Mouse (Mus musculus): ENCODE results near the gene Zfp84.

Zfp84 gene

DNA sequence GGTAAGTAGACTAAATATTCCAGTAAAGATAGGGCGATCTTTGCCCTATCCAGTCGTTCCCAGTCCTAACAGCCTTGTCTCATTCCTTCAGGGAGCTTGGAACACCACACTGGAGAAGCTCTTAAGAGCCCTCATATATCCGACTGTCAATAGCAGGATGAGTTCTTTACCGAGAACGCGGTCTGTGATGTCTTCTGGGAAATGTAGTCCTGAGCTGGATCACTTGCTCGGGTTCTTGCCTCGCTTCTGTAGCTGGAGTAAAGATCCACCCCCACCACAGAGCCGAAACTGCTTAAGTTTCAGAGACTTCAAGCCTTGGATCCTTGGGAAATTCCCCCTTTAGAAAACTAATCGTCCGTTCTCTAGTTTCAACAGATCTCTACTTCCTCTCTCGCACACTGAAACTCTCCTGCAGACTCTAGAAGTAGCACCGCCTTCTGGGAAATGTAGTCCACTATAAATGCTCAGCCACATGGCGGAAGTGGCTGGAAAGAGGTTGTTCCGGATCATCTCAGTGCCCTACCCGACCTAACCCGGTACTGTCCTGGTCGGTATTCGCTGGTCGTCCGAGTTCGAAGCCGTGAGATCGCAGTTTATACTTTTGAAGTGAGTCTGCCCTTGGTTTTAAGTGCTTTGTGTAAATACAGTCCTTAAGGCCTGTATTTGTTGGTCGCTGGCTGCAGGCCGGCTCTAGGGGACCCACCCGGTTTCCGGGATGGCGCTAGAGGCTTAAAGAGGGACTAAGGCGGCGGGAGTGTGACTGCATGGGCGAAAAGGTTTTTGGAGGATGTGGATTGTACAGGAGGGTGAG is at the start of gene Zfp84:
Zfp84 (plus strand) TSS at position 463 of the 811 bp plus-strand sequence.
- DNase-seq (ENCODE audit: low read depth, low spot score): peak; percentile 95

DNA sequence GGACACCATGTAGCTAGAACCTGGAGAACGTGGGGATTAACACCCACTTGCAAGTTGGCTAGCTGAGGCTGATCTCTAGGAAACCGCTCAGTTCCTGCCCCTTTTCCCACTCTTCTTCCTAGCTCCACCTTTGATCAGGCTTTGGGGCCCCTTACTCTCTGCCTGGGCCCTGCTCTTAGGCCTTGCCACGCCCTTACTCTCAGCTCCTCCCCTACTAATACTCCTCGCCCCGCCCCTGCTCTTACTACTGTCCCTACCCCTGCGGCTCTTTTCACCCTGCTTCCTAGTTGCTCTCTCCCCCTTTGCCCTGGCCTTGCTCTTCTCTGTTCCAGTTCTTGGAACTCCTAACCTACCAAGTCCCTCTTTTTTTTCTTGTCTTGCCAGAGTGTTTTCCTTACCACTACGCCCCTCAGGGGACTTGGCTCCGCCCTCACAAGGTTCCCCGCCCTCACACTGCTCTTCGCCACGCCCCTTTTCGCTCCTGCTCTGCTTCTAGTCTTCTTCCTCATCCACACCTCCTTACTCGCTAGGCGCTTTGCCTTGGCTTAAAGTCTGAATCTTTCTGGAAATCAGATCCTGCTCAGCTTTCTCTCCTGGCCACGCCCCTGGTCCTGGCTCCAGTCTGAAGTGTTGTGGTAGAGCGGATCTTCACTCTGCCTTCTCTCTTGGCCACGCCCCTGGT is 42.8 kb upstream of the Zfp84 start:
- DNase-seq (ENCODE audit: low read depth, low spot score): peak; percentile 62

DNA sequence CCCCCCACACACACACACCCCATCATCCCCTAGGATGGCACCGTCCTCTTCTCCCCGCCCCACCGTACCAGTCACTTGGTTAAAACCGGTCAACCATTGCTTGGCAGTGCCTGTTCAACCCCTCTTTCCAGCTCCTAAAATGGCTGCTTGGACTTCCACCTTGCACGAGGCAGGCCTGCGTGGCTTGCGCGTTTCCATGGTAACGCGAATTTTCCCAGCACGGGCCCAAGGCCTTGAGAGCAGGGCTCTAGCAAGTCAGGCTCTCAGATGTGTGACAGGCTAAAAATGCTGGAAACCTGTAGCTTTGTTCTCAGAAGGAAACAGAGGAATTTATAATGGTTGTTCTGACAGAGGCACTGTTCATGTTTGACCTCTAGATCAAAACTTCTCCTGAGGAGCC is 41.5 kb upstream of the Zfp84 start, which contains the start of gene Catsperg2:
Catsperg2 (minus strand) TSS at position 173 of the 400 bp plus-strand sequence.
- DNase-seq (ENCODE audit: low read depth, low spot score): peak; percentile 74

DNA sequence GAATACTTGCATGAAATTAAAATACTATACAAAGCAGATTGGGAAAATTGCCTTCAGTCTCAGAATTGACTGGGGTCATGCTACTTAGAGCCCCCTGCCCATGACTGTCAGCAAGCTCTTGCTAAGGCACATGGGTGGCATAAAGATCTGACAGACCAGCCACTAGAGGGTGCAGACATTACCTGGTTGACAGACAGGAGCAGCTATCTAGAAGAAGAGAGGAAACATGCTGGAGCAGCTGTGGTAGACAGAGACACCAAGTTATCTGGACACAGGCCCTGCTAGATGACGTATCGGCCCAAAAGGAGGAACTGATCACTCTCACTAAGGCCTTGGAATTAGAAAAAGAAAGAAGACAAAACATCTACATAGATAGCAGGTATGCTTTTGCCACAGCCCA is 40.3 kb upstream of the Zfp84 start:
- peak; percentile 16 for DNase-seq (ENCODE audit: low read depth, low spot score)

DNA sequence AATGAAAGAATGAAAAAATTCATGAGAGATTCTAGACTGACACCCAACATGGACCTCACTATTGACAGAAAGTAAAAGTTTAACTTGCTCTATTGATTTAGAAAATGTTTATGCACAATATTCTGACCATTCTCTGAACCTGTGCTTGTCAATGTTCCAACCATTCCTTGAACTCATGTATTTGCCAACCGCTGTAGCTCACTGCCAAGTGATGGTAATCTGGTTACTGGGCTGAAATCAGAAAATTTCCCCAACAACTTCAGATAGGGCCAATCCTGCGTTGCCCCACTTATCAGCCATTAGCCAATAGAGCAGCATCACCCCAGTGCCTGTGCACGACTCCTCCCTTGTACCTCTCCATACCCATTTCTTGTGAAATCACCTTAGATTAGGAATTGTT is 26.1 kb upstream of the Zfp84 start:
- no peak for DNase-seq (ENCODE audit: low read depth, low spot score)

DNA sequence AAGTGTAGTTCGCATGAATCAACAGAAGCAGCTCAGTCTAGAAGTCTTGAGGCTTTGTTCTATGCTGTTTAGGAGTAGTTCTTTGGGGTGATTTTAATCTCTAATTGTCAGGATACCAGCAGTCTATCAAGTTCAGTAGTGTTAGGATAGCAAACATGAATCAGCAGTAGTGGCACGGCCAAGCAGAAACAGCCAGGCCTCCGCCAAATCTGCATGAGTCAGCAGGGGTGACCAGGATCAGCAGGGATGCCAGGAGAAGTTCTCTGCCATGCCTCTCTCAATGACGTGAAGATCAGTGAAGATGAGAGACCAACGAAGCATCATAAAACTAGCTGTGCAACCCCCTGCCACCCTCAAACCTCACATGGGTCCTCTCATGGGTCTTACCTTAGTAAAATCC is 7.9 kb upstream of the Zfp84 start:
- DNase-seq (ENCODE audit: low read depth, low spot score): no peak

DNA sequence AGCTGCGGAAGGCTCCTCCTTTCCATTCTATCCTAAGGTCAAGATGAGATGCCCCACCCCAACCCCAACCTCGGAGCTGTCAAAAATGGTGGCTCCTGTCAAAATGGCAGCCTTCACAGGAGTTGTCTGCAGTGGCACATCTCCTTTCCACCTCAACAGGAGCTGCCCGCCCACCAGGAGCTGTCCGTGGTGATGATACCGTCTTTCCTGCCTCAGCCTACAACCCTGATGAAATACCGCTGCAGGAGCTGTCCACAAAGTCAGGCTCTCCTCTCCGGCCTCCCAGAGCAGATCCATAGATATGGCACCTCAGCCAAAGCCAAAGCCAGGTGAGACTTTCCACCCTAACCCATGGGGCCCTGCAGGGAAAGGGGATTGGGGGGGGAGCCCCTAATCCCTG is 3.6 kb upstream of the Zfp84 start:
- peak; percentile 83 for DNase-seq (ENCODE audit: low read depth, low spot score)

DNA sequence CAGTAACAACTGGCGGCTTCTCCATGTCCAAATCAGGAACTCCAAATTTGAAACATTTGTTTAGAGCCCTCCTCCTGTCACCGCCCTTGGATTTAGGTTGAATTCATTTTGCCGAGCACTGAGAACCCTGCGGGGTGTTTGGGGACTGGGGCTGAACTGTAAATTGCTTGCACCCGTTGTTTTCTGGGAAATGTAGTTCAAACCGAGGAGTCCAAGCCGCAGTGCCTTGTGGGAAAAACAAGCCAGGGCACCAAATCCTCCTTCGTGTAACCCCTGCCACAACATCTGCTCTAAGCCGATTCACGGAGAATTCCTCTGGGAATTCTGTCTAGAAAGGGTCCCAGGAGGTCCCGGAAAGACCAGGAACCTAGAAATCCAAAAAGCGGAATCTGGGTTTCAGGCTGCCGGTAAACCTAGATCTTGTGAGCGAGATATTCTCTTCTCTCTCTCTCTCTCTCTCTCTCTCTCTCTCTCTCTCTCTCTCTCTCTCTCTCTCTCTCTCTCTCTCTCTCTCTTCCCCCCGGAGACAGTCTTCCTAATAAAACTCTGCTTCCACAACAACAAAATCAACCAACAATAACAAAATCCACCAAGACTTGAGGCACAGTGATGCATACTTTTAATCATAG is 1.2 kb upstream of the Zfp84 start:
- peak; percentile 85 for DNase-seq (ENCODE audit: low read depth, low spot score)

DNA sequence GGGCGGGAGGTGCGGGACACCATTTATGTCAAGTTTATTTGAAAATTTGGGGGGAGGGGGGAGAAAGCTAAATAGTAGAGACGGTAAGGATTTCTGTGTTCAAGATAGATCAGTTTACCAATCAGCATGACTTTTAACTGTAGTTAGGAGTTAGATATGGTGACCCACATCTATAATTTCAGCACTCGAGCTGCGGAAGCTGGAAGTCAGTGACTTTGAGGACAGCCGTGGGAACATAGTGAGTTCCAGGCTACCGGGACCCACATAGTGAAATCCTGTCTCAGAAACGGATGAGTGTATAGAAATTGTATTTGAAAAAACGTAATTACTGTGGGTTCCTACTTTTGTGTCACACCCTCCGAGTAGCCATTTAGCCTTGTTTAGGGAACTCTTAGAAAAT is 628 bp downstream of the Zfp84 start:
- no peak for DNase-seq (ENCODE audit: low read depth, low spot score)

DNA sequence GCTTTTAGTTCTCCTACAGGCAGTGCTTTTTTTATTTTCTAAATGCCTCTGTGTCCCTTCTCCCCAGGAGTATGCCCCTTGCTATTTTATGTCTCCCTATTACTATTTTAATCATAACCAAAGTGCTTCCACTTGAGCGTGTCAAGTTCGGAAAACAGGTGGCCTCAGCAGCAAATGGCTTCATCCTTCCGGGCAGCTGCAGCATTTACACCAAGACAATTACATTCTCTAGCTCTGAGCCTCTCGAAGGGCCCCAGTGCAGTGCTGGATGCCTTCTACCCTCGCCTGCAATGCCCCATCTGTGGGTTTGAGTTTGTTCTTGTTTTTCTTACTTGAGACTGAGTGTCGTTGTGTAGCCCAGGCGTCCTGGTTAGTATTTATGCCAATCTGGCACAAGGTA is 5.2 kb downstream of the Zfp84 start:
- no peak for DNase-seq (ENCODE audit: low read depth, low spot score)

DNA sequence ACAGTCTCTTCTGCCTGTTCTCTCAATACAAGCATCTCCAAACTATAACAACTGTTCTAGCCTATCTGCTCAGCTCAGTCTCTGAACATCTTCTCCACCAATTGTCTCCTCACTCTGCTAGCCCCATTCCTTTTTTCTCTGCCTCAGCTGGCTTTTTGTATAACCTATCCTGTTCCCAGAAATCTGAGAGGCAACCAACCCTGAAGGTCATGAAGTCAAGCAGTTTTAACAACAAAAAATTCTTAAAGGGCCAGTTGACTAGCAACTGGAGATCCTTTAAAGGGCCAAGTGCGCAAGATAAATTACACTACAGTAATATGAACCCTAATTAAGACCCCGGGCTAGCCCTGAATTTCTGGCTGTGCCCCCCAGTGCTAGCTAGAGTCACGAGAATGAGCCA is 6.0 kb downstream of the Zfp84 start:
- DNase-seq (ENCODE audit: low read depth, low spot score): no peak

DNA sequence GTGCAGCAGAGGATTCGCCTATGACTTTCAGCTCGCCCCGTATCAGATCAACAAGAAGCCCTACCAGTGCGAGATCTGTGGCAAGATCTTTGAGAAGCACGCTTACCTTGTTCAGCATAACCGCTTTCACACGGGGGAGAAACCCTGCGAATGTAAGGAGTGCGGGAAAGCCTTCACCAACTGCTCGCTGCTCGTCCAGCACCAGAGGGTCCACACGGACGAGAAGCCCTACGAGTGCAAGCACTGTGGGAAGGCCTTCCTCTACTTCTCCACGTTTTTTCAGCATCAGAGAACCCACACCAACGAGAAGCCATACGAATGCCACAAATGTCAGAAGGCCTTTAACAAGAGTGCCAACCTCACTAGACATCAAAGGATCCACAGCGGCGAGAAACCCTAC is 8.2 kb downstream of the Zfp84 start:
- no peak for DNase-seq (ENCODE audit: low read depth, low spot score)

DNA sequence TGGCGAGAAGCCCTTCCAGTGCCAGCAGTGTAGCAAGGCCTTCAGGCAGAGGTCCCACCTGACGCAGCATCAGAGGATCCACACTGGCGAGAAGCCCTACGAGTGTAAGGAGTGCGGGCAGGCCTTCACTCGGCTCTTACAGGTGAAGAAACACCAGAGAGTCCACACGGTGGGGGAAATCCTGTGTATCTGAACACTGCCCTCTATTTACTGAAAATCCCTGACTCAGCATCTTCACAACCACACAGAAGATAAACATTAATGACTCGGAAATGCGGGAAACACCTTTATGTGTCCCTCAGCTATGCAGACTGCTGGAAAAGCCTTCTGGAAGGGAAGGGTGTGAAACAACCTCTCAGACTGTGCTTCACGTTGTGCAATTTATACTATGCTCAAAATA is 9.0 kb downstream of the Zfp84 start:
- no peak for DNase-seq (ENCODE audit: low read depth, low spot score)

DNA sequence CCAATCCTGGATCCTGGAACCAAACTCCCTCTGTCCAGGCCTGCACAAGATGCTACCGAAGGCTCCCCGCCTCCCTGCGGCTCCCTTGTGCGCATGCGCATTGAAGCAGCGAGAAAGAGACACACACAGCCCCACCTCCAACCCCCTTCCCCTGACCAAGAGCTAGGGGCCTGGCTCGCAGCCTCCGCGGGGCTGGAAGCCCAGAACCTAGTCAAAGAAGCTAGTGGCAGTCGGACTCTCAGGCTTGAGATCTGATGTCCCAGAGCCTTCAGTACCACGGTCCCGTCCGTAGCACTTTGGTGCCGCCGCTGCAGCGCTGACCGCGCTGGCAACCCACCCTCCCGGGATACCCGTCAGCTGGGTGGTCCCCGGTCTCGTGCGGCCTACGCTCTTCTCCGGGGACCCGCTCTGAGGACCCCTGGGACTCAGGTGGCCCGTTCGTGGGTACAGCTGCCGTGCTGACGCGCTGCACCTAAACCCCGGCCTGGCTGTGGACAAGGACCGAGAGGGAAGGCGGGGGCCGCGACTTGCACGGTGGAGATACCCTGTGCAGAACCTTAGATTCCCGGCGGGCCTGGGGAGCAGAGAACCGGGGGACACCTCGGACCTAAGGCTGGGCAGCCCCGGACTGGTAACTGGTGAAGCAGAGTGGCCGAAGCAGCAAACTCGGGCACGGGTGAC is 15.7 kb downstream of the Zfp84 start, which contains the start of gene Zfp30:
Zfp30 (plus strand) TSS at position 128 of the 681 bp plus-strand sequence.
- DNase-seq (ENCODE audit: low read depth, low spot score): peak; percentile 97

DNA sequence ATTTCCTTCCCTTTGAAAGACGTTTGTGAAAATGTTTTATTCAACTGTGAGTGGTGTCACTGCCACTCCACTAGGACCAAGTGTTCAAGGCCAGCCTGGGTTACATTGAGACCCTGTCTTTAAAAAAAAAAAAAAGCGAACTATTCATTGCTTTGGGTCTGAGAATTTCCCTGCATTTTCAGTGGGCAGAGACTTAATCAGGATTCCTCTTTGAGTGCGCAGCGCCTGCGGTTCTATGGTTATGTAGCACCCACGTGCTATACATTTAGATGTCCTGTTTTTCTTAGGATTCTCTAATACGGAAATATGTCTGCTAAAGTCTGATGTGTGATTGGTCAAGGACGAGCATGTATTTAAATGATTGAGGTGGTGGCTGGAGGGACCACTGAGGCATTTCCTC is 16.7 kb downstream of the Zfp84 start:
- no peak for DNase-seq (ENCODE audit: low read depth, low spot score)

DNA sequence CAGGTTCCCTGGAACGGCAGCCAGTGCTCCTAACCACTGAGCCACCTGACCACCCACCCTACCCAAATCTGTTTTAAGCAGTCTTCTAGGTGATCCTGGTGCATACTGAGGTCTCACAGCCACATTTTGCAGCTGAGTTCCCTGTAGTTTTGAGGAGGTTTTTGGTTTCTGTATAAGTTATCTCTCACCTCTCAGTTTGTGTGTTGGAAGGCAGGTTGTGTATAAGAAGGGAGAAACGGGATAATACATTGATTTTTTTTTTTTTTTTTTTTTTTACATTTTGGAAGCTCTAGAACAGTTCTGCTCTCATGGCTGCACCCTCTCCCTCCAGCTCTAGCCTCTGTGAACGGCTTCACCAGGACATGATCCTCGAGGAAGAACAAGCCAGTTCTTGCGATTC is 17.5 kb downstream of the Zfp84 start:
- DNase-seq (ENCODE audit: low read depth, low spot score): no peak

DNA sequence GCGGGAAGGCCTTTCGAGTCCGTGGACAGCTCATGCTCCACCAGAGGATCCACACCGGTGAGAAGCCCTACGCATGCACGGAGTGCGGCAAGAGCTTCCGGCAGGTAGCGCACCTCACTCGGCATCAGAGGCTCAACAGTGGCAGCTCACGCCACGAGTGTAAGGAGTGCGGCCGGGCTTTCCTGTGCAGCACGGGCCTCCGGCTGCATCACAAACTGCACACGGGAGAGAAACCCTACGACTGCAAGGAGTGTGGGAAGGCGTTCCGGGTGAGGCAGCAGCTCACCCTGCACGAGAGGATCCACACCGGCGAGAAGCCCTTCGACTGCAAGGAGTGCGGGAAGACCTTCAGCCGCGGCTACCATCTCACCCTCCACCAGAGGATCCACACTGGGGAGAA is 24.6 kb downstream of the Zfp84 start:
- DNase-seq (ENCODE audit: low read depth, low spot score): peak; percentile 66

DNA sequence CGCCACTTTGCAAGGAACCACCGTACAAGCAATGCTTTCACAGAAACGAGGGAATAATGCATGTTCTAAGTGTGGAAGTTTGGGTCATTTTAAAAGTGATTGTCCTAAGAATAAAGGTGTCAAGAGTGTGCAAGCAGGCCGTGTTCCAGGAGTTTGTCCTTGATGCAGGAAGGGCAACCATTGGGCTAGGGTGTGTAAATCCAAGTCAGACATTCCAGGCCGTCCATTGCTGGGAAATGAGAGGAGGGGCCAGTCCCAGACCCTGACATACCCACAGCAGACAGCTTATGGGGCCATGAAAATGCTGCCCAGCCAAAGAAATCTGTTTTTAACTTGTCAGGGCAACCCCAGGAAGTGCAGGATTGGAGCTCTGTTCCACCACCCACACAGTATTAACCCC is 38.7 kb downstream of the Zfp84 start:
- peak; percentile 57 for DNase-seq (ENCODE audit: low read depth, low spot score)

DNA sequence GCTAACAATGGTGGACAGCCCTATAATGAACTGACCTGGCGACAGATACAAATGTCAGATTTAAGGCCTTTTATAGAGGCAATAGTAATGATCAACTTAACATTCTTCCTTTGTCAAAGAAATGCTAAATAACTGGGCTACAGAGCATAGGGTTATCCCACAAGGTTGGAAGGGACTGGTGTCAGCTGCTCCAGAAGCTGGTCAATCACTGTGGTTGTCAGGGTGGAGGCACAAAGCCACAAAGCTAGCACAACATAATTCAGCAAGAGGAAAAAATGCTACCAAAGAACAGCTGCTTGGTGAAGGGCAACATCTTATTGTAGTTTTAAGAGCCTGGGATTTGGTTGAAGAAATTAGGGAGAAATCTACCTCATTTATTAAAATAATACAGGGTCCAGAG is 43.9 kb downstream of the Zfp84 start:
- DNase-seq (ENCODE audit: low read depth, low spot score): no peak

DNA sequence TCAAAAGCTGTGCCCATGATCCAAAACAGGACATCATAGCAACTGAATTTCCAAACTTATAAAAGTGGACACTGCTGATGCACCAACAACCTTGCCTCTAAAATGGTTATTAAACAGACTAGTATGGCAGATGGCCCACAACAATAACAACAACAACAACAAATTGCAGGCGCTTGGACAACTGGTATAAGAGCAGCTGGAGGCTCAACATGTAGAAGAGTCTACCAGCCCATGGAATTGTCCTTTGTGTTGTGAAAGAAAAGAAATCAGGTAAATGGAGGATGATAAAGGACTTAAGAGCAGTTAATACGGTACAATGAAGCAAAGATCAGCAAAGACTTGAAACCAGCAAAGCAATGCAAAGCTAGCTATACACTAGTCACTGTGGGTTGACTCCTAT is 46.0 kb downstream of the Zfp84 start:
- DNase-seq (ENCODE audit: low read depth, low spot score): no peak

DNA sequence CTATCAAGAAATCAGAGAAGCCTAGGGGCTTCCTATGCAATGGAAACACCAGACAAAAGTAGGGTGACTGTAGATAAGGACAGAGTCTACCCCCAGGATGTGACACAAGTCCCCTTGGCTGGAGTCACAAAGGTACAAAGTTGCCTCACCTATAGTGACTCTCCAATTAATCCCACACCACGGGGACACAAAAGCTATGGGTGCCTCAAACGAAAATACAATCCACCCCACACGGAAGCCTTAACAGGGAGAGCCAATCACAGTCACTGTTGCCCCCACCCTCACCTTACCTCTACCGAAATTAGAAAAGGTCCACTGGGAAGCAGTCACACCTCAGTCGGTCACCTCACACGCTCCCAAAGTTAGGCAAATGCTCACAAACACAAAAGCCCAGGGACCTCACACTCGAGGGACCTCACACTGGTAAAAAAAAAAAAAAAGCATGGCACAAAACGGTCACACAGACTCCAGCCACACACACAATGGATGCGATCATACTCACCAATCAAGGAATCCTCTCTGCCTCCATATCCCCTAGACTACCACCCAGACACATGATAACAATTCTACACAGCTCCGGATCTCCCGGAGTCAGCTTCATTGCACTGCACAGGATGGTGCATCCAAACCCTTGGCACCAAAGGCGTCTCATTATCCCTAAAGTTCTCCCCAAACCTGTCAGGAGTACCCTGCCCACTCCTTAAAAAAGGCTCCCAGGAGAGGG is 46.9 kb downstream of the Zfp84 start:
- DNase-seq (ENCODE audit: low read depth, low spot score): no peak

Data from ZHBTc4 (cell line).